Mouse (Mus musculus): Measurements from ENCODE around the gene Nxf1. TPM values are rescaled to one million over a fixed set of nuclear protein-coding genes. Genes with fewer than 3 reads are reported as not detected.

Gene Nxf1
- polyA plus RNA-seq, 1 experiment from 2014 or later = 160 TPM

DNA sequence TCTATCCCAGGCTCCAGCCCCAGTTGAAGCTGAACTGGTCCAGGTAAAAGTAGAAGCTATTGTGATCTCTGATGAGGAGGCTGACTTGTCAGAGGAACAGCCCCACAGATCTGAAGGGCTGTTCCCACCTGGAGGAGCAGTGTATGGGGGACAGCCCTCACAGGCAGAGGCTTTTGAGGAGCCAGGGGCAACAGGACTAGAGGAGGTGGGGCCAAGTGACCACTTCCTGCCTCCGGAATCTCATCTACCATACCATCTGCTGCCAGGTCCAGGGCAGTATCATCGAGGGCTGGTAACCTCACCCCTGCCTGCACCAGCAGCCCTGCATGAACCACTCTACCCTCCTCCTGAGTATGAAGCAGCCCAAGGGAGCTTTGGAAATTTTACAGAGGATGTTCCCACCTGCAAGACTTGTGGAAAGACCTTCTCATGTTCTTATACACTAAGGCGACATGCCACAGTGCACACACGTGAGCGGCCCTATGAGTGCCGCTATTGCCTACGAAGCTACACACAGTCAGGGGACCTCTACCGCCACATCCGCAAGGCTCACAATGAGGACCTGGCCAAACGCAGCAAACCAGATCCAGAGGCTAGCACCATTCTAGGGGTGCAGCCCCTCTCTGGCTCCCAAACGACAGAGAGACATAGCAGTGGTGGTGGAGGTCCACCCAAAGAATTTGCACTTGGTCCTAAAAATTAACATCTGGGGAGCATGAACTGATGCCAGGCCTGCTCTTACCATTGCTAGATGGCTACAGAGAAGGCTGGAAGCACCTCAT, 47.2 kb downstream of the Nxf1 start:
- WGBS = 85% methylated on average over 11 of the region's 11 CpGs
- Histone ChIP-seq H3K27me3 (replicated peaks) (no peaks in the 10 kb centered on the region), H3K27ac (no peak overlapping the region), H3K9me3 (no peaks in the 10 kb centered on the region), H3K36me3 (peaks cover 14% of the 10 kb centered on the region; the same call in 1 of the 2 replicates), H3K9ac (no peak overlapping the region), H3K4me1 (peaks cover 17% of the 10 kb centered on the region), H3K4me2 (no peak overlapping the region), H3K4me3 (replicated peaks) (no peak overlapping the region)
- no peak for ATAC-seq (ENCODE audit: insufficient read depth, low FRiP score, low read depth)

DNA sequence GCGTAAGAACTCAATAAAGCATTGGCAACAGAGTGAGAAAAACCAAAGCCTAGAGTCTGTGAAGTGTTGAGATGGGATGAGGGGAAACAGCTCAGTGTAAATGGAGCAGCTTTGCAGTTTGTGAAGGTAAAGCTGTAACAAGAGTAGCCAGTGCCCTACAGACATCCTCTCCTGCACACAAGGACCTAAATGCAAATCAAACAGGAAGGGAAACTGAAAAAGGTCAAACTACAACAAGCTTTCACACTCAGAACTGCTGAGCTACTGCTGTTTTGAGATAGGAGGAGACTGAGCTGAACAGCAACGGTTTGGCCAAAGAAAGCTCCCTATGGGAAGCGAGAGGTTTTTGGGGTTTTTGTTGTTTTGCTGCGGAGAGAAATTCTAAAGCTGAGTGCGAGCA, 49.9 kb downstream of the Nxf1 start:
- Histone ChIP-seq H3K9me3 (no peaks in the 10 kb centered on the region), H3K36me3 (peaks cover 26% of the 10 kb centered on the region; the same call in 1 of the 2 replicates)
- 90% methylated on average over 5 of the region's 5 CpGs for WGBS

DNA sequence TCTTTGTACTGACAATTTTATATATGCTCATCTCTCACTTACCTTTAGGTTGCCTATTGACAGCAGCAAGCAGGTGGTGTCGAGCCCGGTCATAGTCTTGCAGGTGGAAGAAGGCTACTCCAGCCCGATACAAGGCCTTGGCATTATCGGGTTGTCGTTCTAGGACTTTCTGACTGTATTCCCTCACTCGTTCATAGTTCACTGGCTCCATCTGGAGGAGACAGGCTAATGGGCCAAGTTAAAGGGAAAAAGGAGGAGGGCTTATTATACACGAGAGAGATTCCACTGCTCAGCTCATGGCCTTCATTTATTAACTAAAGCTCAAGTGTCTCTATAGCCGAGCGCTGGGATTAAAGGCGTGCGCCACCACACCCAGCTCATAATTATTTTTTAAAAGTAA, 58.9 kb downstream of the Nxf1 start:
- Histone ChIP-seq H3K4me3 (replicated peaks) (no peak overlapping the region), H3K4me2 (no peak overlapping the region), H3K9ac (no peak overlapping the region), H3K4me1 (peaks cover 21% of the 10 kb centered on the region; the same call in 1 of the 2 replicates), H3K9me3 (no peaks in the 10 kb centered on the region), H3K36me3 (peaks cover 33% of the 10 kb centered on the region; the same call in 1 of the 2 replicates), H3K27ac (no peak overlapping the region), H3K27me3 (replicated peaks) (no peaks in the 10 kb centered on the region)
- ATAC-seq (ENCODE audit: insufficient read depth, low FRiP score, low read depth) = no peak
- 67% methylated on average over 11 of the region's 11 CpGs for WGBS

More for the DNA sequence above, 49.9 kb downstream of the Nxf1 start:
- H3K4me1 ChIP-seq = peaks cover 14% of the 10 kb centered on the region
- no peak for ATAC-seq (ENCODE audit: insufficient read depth, low FRiP score, low read depth)
- H3K27ac ChIP-seq = no peak overlapping the region
- no peaks in the 10 kb centered on the region for H3K27me3 ChIP-seq (replicated peaks)
- no peak overlapping the region for H3K9ac ChIP-seq
- H3K4me3 ChIP-seq (replicated peaks) = no peak overlapping the region
- no peak overlapping the region for H3K4me2 ChIP-seq

DNA sequence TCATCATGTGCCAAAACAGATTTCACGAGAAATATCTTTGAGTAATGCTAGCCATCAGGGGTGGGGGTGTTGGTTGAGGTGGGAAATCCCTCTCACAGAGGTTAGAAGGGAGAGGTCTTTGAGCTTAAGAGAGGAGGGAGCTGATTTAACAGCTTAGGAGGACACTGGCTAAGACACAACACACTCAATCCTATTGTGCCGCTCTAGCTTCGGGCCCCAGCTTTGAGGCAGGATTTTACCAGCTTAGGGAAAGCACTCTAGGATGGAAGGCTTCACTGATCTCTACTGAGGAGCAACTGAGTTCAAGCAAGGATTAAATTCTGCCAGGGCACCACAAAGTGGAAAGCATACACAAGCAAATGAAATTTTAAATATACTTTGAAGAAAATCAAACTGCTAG, 60.1 kb downstream of the Nxf1 start:
- no peak for ATAC-seq (ENCODE audit: insufficient read depth, low FRiP score, low read depth)
- Histone ChIP-seq H3K4me2 (0 out of 2 replicates have a peak overlapping the region, but pooled peaks have one; percentile 17), H3K4me3 (replicated peaks) (no peak overlapping the region), H3K4me1 (peaks cover 22% of the 10 kb centered on the region; the same call in 1 of the 2 replicates), H3K27ac (no peak overlapping the region), H3K36me3 (peaks cover 28% of the 10 kb centered on the region; the same call in 1 of the 2 replicates), H3K27me3 (replicated peaks) (no peaks in the 10 kb centered on the region), H3K9me3 (no peaks in the 10 kb centered on the region), H3K9ac (no peak overlapping the region)
- 74% methylated on average over 3 of the region's 3 CpGs for WGBS

DNA sequence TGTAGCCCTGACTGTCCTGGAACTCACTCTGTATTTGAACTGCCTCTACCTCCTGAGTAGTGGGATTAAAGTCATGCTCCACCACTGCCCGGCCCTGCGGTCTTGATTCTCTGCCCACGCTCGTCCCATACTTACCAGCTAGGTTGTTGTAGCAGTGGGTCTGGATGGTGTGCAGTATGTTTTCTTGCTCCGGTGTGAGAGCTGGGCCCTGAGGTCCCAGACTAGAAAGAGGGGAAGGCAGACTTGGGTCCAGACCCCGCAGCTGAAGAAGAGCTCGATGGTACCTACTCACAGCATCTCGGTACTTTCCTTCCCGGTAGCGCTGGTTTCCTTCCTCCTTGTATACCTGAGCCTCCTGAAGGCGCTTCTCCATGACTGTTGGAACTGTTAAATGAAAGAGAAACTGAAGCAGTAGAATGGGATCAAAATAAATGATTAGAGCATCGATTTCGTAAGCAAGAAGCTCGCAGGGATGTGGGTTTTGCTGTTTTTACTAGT, 61.5 kb downstream of the Nxf1 start:
- Histone ChIP-seq H3K4me2 (peak overlapping the region; percentile 74), H3K27ac (peak overlapping the region; percentile 100), H3K4me3 (replicated peaks) (peak overlapping the region; percentile 93), H3K27me3 (replicated peaks) (no peaks in the 10 kb centered on the region), H3K9ac (peak overlapping the region; percentile 60), H3K36me3 (peaks cover 20% of the 10 kb centered on the region; the same call in 1 of the 2 replicates), H3K4me1 (peaks cover 29% of the 10 kb centered on the region; the same call in 1 of the 2 replicates), H3K9me3 (no peaks in the 10 kb centered on the region)
- ATAC-seq (ENCODE audit: insufficient read depth, low FRiP score, low read depth) = no peak
- 18% methylated on average over 14 of the region's 14 CpGs for WGBS

DNA sequence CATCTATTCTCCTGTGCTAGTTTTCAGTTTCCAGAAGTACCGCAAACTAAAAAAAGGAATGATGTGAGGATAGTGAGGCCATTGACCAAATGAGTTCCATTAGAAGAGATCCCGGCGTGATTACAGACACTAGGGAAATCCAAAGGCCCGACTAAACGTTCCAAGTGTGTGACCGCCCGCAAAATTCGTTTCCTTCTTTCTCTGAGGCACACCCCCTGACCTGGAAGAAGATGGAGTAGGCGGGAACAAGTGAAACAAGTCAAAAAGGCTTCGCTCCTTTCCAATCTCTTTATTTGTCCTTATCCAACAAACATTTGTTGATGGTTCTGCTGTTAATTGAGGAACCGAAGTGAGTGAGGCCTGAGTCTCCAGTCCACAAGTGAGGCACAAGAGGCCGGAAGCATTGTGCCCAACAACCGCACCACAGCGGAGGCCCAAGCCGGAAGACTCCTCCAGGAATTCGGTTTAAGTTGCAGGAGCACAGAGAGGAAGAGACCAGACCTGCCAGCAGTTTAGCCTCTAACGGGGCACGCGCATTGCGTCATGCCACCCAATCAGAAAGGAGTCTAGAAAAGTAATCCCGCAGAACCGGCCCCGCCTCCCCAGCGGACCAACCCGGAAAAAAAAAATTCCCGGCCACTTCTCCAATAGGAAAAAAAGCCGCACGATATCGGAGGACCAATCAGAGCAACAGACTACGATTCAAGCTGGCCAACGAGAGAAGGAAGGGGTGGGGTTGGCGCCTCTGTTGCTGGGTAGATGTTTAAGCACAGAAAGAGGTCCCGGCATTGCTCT, 62.1 kb downstream of the Nxf1 start, which contains the start of gene Ttc9c:
Gene Ttc9c (minus strand): TSS at position 533 of the 795 bp plus-strand sequence.
- H3K36me3 ChIP-seq = peaks cover 15% of the 10 kb centered on the region; the same call in 1 of the 2 replicates
- peak within 1 kb of the TSS; percentile 98 for H3K9ac ChIP-seq
- H3K4me2 ChIP-seq = peak within 1 kb of the TSS; percentile 74
- peak within 1 kb of the TSS; percentile 100 for H3K27ac ChIP-seq
- peak; percentile 88 for ATAC-seq (ENCODE audit: insufficient read depth, low FRiP score, low read depth)
- no peaks in the 10 kb centered on the region for H3K9me3 ChIP-seq
- under 1% methylated on average over 33 of the region's 33 CpGs for WGBS
- H3K4me1 ChIP-seq = peaks cover 29% of the 10 kb centered on the region; the same call in 1 of the 2 replicates
- no peaks in the 10 kb centered on the region for H3K27me3 ChIP-seq (replicated peaks)
- peak within 1 kb of the TSS; percentile 93 for H3K4me3 ChIP-seq (replicated peaks)

DNA sequence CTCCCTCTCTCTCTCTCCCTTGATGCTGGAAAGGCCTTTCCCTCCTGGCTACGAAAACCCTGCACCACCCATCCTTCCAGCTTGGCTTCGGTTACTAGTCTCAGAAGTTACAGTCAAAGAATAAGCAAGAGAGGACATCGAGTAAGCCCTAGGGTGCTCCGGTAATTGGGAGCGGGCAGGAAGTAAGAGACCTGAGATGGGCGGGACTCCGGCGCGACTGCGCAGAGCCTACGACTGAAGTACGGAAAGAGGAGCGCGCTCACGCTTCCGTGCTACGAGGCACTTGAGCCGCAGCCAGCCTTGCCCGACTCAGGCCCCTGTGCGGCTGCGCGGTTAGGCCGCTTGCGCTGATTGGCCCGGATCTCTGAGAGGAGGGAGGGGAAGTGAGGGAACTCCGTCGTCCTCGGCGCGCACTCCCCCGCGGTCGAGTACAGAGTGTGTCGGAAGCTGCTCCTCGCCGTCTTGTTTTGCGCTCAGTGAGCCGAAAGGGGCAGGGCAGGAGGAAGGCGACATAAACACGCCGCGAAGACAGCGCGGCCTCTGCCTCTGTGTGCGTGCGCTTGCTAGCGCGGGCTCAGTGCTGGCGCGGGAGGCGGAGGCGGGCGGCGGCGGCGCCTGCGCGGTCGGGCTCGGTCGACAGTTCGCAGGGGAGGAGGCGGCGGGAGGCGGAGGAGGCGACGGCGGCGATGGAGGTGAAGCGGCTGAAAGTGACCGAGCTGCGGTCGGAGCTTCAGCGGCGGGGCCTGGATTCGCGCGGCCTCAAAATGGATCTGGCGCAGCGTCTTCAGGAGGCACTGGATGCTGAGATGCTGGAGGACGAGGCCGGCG, 62.9 kb downstream of the Nxf1 start, which contains the start of gene Hnrnpul2:
Gene Hnrnpul2 (plus strand): TSS at position 415 of the 828 bp plus-strand sequence.
- H3K9ac ChIP-seq = peak within 1 kb of the TSS; percentile 98
- H3K4me2 ChIP-seq = peak within 1 kb of the TSS; percentile 74
- no peaks in the 10 kb centered on the region for H3K9me3 ChIP-seq
- peak within 1 kb of the TSS; percentile 100 for H3K27ac ChIP-seq
- H3K4me1 ChIP-seq = peaks cover 29% of the 10 kb centered on the region; the same call in 1 of the 2 replicates
- under 1% methylated on average over 81 of the region's 83 CpGs for WGBS
- no peaks in the 10 kb centered on the region for H3K27me3 ChIP-seq (replicated peaks)
- peaks cover 17% of the 10 kb centered on the region for H3K36me3 ChIP-seq
- peak; percentile 94 for ATAC-seq (ENCODE audit: insufficient read depth, low FRiP score, low read depth)
- H3K4me3 ChIP-seq (replicated peaks) = peak within 1 kb of the TSS; percentile 93

Small RNAs within 50 kb of the gene (microRNA-seq; reads per million reads assigned to microRNA genes)
- gene Mir6992 = not detected

Other genes with a start within 250 kb of the Nxf1 start
- gene Slc22a8, start 165.8 kb upstream of the Nxf1 start, polyA plus RNA-seq (2015; fragmentation: Nextera tagmentation; extraction: Ambion mirVana) = 0.05 and 0.12 TPM in 2 replicates
- gene Slc22a6, start 139.0 kb upstream of the Nxf1 start, polyA plus RNA-seq (2015; fragmentation: Nextera tagmentation; extraction: Ambion mirVana) = not detected in 2 replicates
- 0.88 and 0.98 TPM in 2 replicates for gene Chrm1, start 93.3 kb upstream of the Nxf1 start, polyA plus RNA-seq (2015; fragmentation: Nextera tagmentation; extraction: Ambion mirVana)
- 111 and 122 TPM in 2 replicates for gene Slc3a2, start 33.7 kb upstream of the Nxf1 start, polyA plus RNA-seq (2015; fragmentation: Nextera tagmentation; extraction: Ambion mirVana)
- gene Wdr74, start 21.2 kb upstream of the Nxf1 start, polyA plus RNA-seq (2015; fragmentation: Nextera tagmentation; extraction: Ambion mirVana) = 76.3 and 90.4 TPM in 2 replicates
- gene 1700092M07Rik, start 16.4 kb upstream of the Nxf1 start, polyA plus RNA-seq (2015; fragmentation: Nextera tagmentation; extraction: Ambion mirVana) = 1.4 and 1.7 TPM in 2 replicates
- 132 and 134 TPM in 2 replicates for gene Stx5a, start 15.7 kb upstream of the Nxf1 start, polyA plus RNA-seq (2015; fragmentation: Nextera tagmentation; extraction: Ambion mirVana)
- 158 and 161 TPM in 2 replicates for gene Tmem223, start 13.9 kb downstream of the Nxf1 start, polyA plus RNA-seq (2015; fragmentation: Nextera tagmentation; extraction: Ambion mirVana)
- gene Tmem179b, start 17.4 kb downstream of the Nxf1 start, polyA plus RNA-seq (2015; fragmentation: Nextera tagmentation; extraction: Ambion mirVana) = 95.7 and 104 TPM in 2 replicates
- gene Taf6l, start 29.3 kb downstream of the Nxf1 start, polyA plus RNA-seq (2015; fragmentation: Nextera tagmentation; extraction: Ambion mirVana) = 26.3 and 26.9 TPM in 2 replicates
- gene Polr2g, start 41.5 kb downstream of the Nxf1 start, polyA plus RNA-seq (2015; fragmentation: Nextera tagmentation; extraction: Ambion mirVana) = 136 and 137 TPM in 2 replicates
- gene Zbtb3, start 45.5 kb downstream of the Nxf1 start, polyA plus RNA-seq (2015; fragmentation: Nextera tagmentation; extraction: Ambion mirVana) = 4.1 and 4.4 TPM in 2 replicates
- gene Ttc9c, start 62.3 kb downstream of the Nxf1 start, polyA plus RNA-seq (2015; fragmentation: Nextera tagmentation; extraction: Ambion mirVana) = 49.7 and 52.1 TPM in 2 replicates
- 5.9 and 6.6 TPM in 2 replicates for gene Hnrnpul2, start 62.9 kb downstream of the Nxf1 start, polyA plus RNA-seq (2015; fragmentation: Nextera tagmentation; extraction: Ambion mirVana)
- gene AC129217.1, start 72.7 kb downstream of the Nxf1 start, polyA plus RNA-seq (2015; fragmentation: Nextera tagmentation; extraction: Ambion mirVana) = not detected in 2 replicates
- 49.7 and 53.4 TPM in 2 replicates for gene Bscl2, start 80.4 kb downstream of the Nxf1 start, polyA plus RNA-seq (2015; fragmentation: Nextera tagmentation; extraction: Ambion mirVana)
- gene Gng3, start 82.1 kb downstream of the Nxf1 start, polyA plus RNA-seq (2015; fragmentation: Nextera tagmentation; extraction: Ambion mirVana) = 11.2 and 14.7 TPM in 2 replicates
- 1.6 and 1.8 TPM in 2 replicates for gene Lrrn4cl, start 93.7 kb downstream of the Nxf1 start, polyA plus RNA-seq (2015; fragmentation: Nextera tagmentation; extraction: Ambion mirVana)
- 160 and 163 TPM in 2 replicates for gene Ubxn1, start 114.4 kb downstream of the Nxf1 start, polyA plus RNA-seq (2015; fragmentation: Nextera tagmentation; extraction: Ambion mirVana)
- gene Uqcc3, start 123.8 kb downstream of the Nxf1 start, polyA plus RNA-seq (2015; fragmentation: Nextera tagmentation; extraction: Ambion mirVana) = 61.9 and 62.8 TPM in 2 replicates
- gene Lbhd1, start 126.7 kb downstream of the Nxf1 start, polyA plus RNA-seq (2015; fragmentation: Nextera tagmentation; extraction: Ambion mirVana) = 69.9 and 93.9 TPM in 2 replicates
- gene Gm49403, start 126.9 kb downstream of the Nxf1 start, polyA plus RNA-seq (2015; fragmentation: Nextera tagmentation; extraction: Ambion mirVana) = not detected in 2 replicates
- gene 1810009A15Rik, start 131.8 kb downstream of the Nxf1 start, polyA plus RNA-seq (2015; fragmentation: Nextera tagmentation; extraction: Ambion mirVana) = 82.3 and 82.9 TPM in 2 replicates
- gene Gm49416, start 131.9 kb downstream of the Nxf1 start, polyA plus RNA-seq (2015; fragmentation: Nextera tagmentation; extraction: Ambion mirVana) = not detected in 2 replicates
- gene Ints5, start 135.9 kb downstream of the Nxf1 start, polyA plus RNA-seq (2015; fragmentation: Nextera tagmentation; extraction: Ambion mirVana) = 36.8 and 43.6 TPM in 2 replicates
- 89.3 and 103 TPM in 2 replicates for gene Ganab, start 141.0 kb downstream of the Nxf1 start, polyA plus RNA-seq (2015; fragmentation: Nextera tagmentation; extraction: Ambion mirVana)
- 39.8 and 44.5 TPM in 2 replicates for gene B3gat3, start 163.3 kb downstream of the Nxf1 start, polyA plus RNA-seq (2015; fragmentation: Nextera tagmentation; extraction: Ambion mirVana)
- gene Rom1, start 172.3 kb downstream of the Nxf1 start, polyA plus RNA-seq (2015; fragmentation: Nextera tagmentation; extraction: Ambion mirVana) = 3.3 and 3.4 TPM in 2 replicates
- 31.7 and 32.6 TPM in 2 replicates for gene Eml3, start 172.5 kb downstream of the Nxf1 start, polyA plus RNA-seq (2015; fragmentation: Nextera tagmentation; extraction: Ambion mirVana)
- gene Mta2, start 184.8 kb downstream of the Nxf1 start, polyA plus RNA-seq (2015; fragmentation: Nextera tagmentation; extraction: Ambion mirVana) = 132 and 142 TPM in 2 replicates
- gene Tut1, start 196.8 kb downstream of the Nxf1 start, polyA plus RNA-seq (2015; fragmentation: Nextera tagmentation; extraction: Ambion mirVana) = 29.1 and 31.8 TPM in 2 replicates
- gene Eef1g, start 210.0 kb downstream of the Nxf1 start, polyA plus RNA-seq (2015; fragmentation: Nextera tagmentation; extraction: Ambion mirVana) = 383 and 461 TPM in 2 replicates
- 32.2 and 43.5 TPM in 2 replicates for gene Ahnak, start 232.2 kb downstream of the Nxf1 start, polyA plus RNA-seq (2015; fragmentation: Nextera tagmentation; extraction: Ambion mirVana)